Mouse (Mus musculus) midbrain, embryonic 12.5 days (tissue): ENCODE data around the gene Cox5b. TPM values are rescaled to one million over a fixed set of nuclear protein-coding genes. Genes with fewer than 3 reads are reported as not detected.

Experiments
- ATAC-seq: fragments of 200-750 bp; cut with Nextera tagmentation; 2 replicates; pipeline ENCODE4 v1.8.0; 2017; ENCODE audit warnings: low read depth, moderate TSS enrichment, moderate library complexity; ENCODE audit not compliant: low FRiP score
- H3K27ac ChIP-seq: fragments of 300-500 bp; sonication (generic); replicated peaks from 2 replicates; pipeline ENCODE4 v1.5.1; 2016; ENCODE audit warnings: mild to moderate bottlenecking
- H3K27me3 ChIP-seq: fragments of 300-500 bp; sonication (generic); 2 replicates; pipeline ENCODE4 v1.6.1; 2016; ENCODE audit warnings: mild to moderate bottlenecking
- H3K36me3 ChIP-seq: fragments of 300-500 bp; sonication (generic); 2 replicates; pipeline ENCODE4 v1.6.1; 2016
- H3K4me1 ChIP-seq: fragments of 300-500 bp; sonication (generic); 2 replicates; pipeline ENCODE4 v1.6.1; 2016
- H3K4me2 ChIP-seq: fragments of 300-500 bp; sonication (generic); replicated peaks from 2 replicates; pipeline ENCODE4 v1.6.1; 2016; ENCODE audit warnings: mild to moderate bottlenecking, moderate library complexity
- H3K4me3 ChIP-seq: fragments of 300-500 bp; sonication (generic); 2 replicates; pipeline ENCODE4 v1.5.1; 2016; ENCODE audit warnings: mild to moderate bottlenecking
- H3K9ac ChIP-seq: fragments of 300-500 bp; sonication (generic); replicated peaks from 2 replicates; pipeline ENCODE4 v1.6.1; 2016; ENCODE audit warnings: mild to moderate bottlenecking, moderate library complexity
- H3K9me3 ChIP-seq: fragments of 300-500 bp; sonication (generic); 2 replicates; pipeline ENCODE4 v1.6.1; 2016; ENCODE audit warnings: mild to moderate bottlenecking
- WGBS: fragments of 180-500 bp; shearing (Covaris S2); methylation state at CpG from one replicate; pipeline ENCODE4 v1.1.7; 2016; 5-methylcytosine and 5-hydroxymethylcytosine counted together
- polyA plus RNA-seq: library from polyadenylated mRNA; unstranded; fragments of >200 nt; fragmentation: Nextera tagmentation; extraction: Ambion mirVana; gene quantifications from 2 replicates; pipeline ENCODE4 v1.2.1, GENCODE M21; 2016

Cox5b gene
- polyA plus RNA-seq = 466 and 473 TPM in 2 replicates

DNA sequence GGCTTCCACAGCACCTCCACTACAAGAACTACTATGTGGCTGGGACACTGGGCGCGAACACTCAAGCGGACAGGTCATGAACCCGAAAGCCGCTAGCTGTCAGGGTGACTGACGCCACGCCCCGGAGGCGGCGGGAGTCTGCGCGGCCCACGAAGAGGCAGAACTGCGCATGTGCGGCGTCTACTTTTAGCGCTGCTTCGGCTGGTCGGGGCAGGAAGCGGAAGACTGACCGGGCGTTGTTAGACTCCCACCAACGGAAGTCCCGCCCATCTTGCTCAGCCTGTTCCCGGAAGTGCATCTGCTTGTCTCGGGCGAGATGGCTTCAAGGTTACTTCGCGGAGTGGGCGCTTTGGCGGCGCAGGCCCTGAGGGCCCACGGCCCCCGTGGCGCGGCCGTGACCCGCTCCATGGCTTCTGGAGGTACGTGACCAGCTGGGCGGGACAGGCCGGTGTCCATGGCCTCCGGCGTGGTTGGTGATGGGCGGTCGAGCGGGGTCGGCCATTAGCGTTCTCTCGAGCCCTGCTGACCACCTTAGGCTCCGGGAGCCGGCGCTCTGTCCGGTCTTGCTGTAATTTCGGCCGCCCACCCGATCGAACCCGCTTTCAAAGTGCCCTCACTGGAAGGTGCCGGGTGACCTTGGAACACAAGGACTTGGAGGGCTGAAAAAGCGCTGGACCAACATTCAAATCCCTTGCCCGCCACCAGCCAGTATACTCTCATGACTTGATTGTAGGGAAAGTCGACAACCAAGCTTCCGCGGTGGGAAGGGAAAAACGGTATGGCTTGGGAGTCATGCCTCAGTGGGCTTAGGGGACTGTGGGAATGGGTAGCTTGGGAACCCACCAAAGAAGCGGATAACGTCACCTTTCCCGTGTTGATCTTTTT is at the start of gene Cox5b:
Gene Cox5b, plus strand, starts transcription at position 179 of the 885 bp plus-strand sequence.
- Histone ChIP-seq H3K27ac (0 out of 2 replicates have a peak within 1 kb of the TSS, but pooled peaks have one; percentile 17), H3K9me3 (no peaks in the 10 kb centered on the region), H3K36me3 (peaks cover 24% of the 10 kb centered on the region), H3K4me2 (peak within 1 kb of the TSS; percentile 82), H3K9ac (peak within 1 kb of the TSS; percentile 78), H3K4me3 (peak within 1 kb of the TSS; percentile 69), H3K4me1 (peaks cover 14% of the 10 kb centered on the region), H3K27me3 (no peaks in the 10 kb centered on the region)
- WGBS = under 1% methylated on average over 68 of the region's 68 CpGs
- ATAC-seq = peak; percentile 96

DNA sequence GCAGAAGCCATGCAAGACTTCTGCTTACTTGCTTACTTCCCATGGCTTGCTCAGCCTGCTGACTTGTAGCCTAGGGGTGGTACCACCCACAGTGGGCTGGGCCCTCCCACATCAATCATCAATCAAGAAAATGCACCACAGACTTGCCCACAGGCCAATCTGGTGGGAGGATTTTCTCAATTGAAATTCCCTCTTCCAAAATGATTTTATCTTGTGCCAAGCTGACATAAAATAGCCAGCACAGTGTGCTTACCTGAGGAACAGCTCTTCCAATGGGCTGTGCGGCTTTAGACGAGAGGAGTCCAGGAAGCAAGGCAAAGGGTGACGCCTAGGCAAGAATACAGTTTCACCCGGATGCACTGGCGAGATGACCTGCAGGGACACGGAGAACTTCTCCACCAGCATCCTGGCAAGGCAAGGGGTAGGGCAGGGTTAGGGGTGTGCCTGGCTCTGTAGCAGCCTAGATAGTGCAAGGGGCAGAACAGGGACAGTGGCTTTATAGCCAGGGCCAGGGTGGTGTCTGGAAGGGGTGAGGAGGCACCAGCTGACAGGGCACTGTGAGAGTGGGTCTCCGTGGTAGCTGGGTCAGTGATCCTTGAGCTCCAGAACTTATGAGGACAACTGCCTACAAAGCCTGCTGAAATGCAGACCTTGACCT is 47.2 kb upstream of the Cox5b start:
- no peak overlapping the region for H3K27ac ChIP-seq
- H3K9ac ChIP-seq = no peak overlapping the region
- no peaks in the 10 kb centered on the region for H3K9me3 ChIP-seq
- no peak overlapping the region for H3K4me3 ChIP-seq
- no peaks in the 10 kb centered on the region for H3K4me1 ChIP-seq
- no peak overlapping the region for H3K4me2 ChIP-seq
- ATAC-seq = no peak
- 89% methylated on average over 7 of the region's 7 CpGs for WGBS
- no peaks in the 10 kb centered on the region for H3K27me3 ChIP-seq
- no peaks in the 10 kb centered on the region for H3K36me3 ChIP-seq

DNA sequence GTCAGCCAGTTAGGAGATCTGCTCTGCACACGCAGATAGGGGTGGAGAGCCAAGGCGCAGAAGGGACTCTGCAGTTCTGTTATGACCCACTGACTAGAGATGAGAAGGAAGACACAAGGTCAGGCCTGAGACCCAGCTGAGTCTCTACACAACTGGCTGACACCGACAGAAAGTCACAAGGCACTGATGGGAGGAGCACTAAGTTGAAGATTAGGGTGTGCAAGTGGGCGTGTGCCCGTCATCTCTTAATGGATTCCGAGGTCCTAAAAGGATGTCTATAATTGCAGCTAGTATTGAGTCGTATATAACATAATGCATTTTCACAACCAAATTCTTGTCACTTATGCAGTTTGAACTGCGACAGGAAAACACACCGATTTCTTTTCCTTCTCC is 46.6 kb upstream of the Cox5b start:
- no peak overlapping the region for H3K4me3 ChIP-seq
- no peaks in the 10 kb centered on the region for H3K36me3 ChIP-seq
- H3K4me1 ChIP-seq = no peaks in the 10 kb centered on the region
- H3K4me2 ChIP-seq = no peak overlapping the region
- ATAC-seq = no peak
- H3K27me3 ChIP-seq = no peaks in the 10 kb centered on the region
- H3K9ac ChIP-seq = no peak overlapping the region
- no peaks in the 10 kb centered on the region for H3K9me3 ChIP-seq
- H3K27ac ChIP-seq = no peak overlapping the region
- WGBS = 93% methylated on average over 9 of the region's 9 CpGs

DNA sequence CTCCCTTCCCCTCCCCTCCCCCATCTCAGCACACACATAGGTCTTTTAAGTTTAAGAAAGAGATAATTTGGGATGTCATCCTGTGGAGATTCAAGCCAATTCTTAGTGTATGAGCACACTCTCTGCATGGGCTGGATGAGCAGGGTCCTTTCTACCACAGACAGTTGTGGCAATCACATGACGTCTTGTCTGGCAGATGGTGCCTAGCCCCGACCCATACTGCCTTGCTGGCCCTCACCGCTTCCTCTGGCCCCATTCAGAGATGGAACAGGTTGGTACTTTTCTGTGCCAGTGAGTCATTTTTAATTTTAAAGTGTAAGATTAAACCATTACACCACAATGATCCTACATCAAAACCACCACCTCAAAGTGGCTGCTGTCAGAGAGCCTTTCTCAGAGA is 45.0 kb upstream of the Cox5b start:
- Histone ChIP-seq H3K9me3 (no peaks in the 10 kb centered on the region), H3K4me2 (no peak overlapping the region), H3K4me3 (no peak overlapping the region), H3K36me3 (no peaks in the 10 kb centered on the region), H3K27ac (no peak overlapping the region), H3K9ac (no peak overlapping the region), H3K4me1 (no peaks in the 10 kb centered on the region), H3K27me3 (no peaks in the 10 kb centered on the region)
- no peak for ATAC-seq
- 67% methylated on average over 3 of the region's 3 CpGs for WGBS

DNA sequence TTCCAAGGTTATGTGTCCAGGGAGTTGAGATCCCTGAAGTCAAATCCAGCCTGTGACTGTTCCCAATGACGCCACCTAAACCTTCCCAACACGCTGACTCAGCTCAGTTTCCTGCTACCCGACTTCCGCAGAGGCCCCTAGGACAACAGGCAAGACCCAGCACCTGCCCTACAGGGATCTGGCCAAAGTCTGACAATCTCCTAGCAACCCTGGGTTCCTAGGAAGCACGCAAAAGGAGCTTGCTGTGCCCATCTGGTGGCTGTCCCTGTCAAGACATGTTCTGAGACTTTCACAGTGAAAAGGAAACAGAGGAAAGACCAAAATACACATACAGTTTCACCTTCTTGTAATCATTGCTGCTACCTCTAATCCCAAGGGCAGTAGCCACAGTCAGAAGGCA is 43.6 kb upstream of the Cox5b start:
- no peak overlapping the region for H3K27ac ChIP-seq
- WGBS = 76% methylated on average over 5 of the region's 5 CpGs
- H3K9me3 ChIP-seq = no peaks in the 10 kb centered on the region
- H3K4me3 ChIP-seq = no peak overlapping the region
- no peak overlapping the region for H3K9ac ChIP-seq
- H3K36me3 ChIP-seq = no peaks in the 10 kb centered on the region
- ATAC-seq = no peak
- H3K4me1 ChIP-seq = no peaks in the 10 kb centered on the region
- no peaks in the 10 kb centered on the region for H3K27me3 ChIP-seq
- no peak overlapping the region for H3K4me2 ChIP-seq

DNA sequence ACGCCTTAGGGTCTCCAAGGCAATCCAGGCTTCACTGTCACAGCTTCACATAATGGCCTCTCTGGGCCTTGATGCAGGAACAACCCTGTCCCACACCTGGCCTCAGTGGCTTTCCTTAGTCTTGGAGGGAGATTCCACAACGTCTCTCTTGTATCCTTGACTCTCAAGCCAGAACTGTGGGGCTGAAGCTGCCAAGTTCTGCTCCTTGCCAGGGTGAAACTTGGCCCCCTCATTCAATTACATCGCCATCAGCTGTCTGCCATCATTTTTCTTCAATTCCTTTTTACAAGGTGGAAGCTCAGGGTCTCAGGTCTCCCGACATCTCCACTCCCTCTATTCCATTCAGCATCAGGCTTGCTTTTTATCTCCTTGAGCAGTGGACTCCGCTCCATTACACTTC is 36.2 kb upstream of the Cox5b start:
- no peaks in the 10 kb centered on the region for H3K4me1 ChIP-seq
- no peaks in the 10 kb centered on the region for H3K9me3 ChIP-seq
- no peak overlapping the region for H3K4me2 ChIP-seq
- H3K36me3 ChIP-seq = no peaks in the 10 kb centered on the region
- H3K27me3 ChIP-seq = no peaks in the 10 kb centered on the region
- no peak for ATAC-seq
- no peak overlapping the region for H3K9ac ChIP-seq
- 84% methylated on average over 5 of the region's 5 CpGs for WGBS
- H3K27ac ChIP-seq = no peak overlapping the region
- no peak overlapping the region for H3K4me3 ChIP-seq

DNA sequence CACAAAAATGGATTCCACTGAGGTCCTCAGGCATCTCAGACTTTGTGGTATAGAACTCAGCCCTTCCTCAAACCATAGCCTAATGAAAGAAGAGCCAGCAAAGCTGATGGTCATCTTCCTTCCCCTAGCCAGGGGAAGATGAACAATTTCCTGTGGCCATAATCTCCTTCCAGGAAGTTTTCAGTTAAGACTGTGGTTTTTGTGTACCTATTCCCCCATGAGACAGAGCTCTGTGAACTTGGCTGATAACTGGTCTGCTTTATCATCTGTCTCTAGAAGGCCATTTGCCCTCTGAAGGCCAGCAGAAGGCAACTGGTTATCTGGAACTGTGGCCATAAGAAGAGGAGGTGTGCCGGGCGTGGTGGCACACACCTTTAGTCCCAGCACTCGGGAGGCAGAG is 35.0 kb upstream of the Cox5b start:
- Histone ChIP-seq H3K4me3 (no peak overlapping the region), H3K36me3 (no peaks in the 10 kb centered on the region), H3K4me1 (no peaks in the 10 kb centered on the region), H3K9me3 (no peaks in the 10 kb centered on the region), H3K4me2 (no peak overlapping the region), H3K27ac (no peak overlapping the region), H3K27me3 (no peaks in the 10 kb centered on the region), H3K9ac (no peak overlapping the region)
- ATAC-seq = no peak
- WGBS = 92% methylated on average over 3 of the region's 3 CpGs

DNA sequence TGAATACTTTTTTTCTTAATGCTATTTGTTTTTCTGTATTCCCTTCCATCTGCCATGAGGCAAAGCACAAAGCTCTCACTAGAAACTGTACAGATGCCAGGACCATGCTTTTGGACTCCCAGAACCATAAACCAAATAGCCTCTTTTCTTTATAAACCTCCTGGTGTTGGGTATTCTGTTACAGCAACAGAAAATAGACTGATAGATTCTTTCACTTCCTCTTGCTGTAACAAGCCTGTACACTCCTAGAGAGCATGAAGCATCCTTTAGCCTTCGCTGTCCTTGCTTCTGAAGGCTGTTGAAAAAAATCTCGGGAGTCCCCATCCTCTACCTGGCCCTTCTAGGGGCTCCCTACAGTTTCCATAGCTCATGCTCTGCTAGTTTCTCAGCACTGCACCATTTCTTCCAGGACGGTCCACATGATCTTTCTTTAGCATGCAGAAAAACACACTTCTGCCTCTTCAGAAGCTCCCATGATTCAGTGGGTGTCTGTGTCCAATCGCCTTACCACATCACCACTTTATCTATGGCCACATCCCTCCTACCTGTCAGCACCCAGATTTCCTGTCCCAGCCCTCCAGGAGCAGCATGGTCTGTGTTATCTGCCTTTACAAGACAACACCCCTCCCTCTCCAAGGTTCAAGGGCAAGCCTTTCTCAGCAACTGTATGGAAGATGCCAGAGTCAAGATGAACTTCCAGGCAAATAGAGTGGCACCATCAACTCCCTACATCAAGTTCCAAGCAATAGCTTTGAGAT is 33.4 kb upstream of the Cox5b start:
- no peak overlapping the region for H3K27ac ChIP-seq
- H3K27me3 ChIP-seq = no peaks in the 10 kb centered on the region
- ATAC-seq = no peak
- H3K36me3 ChIP-seq = no peaks in the 10 kb centered on the region
- 85% methylated on average over 4 of the region's 4 CpGs for WGBS
- H3K9me3 ChIP-seq = no peaks in the 10 kb centered on the region
- H3K4me3 ChIP-seq = no peak overlapping the region
- H3K4me1 ChIP-seq = no peaks in the 10 kb centered on the region
- no peak overlapping the region for H3K9ac ChIP-seq
- no peak overlapping the region for H3K4me2 ChIP-seq

DNA sequence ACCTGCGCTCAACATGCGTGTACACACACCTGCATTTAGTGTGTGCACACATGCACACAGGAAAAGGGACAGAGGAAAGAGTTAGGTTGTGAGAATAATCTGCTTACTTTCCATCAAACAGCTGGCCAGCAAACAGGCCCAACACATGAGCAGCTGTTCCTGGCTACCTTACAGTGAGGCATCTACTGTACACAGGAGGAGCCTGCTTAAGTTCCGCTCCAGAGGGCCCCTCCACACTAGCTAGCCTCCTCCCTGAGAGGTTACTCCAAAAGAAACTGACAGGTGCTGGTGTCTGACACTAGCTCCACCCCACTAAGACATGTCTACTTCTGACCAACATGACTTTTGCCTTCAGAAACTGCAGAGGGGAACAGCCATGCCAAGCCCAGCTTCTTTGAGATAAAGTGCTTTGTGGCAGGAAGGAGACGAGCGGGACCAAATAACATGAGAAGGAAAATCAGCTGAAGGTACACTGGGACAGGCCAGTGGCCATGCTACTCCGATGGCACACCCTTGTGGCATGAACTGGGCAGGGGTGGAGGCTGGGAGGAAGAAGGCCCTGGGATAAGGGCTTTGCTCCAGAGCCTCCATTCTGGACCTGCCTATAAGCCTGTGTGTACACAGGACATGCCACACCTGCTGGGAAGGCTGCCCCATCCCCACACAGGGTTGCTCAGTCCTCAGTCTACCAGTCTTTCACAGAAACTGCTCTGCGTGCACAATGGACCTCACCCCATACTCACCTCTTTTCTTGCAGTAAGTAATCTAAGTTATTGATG is 32.4 kb upstream of the Cox5b start:
- no peak overlapping the region for H3K9ac ChIP-seq
- ATAC-seq = no peak
- no peak overlapping the region for H3K4me2 ChIP-seq
- no peaks in the 10 kb centered on the region for H3K9me3 ChIP-seq
- H3K4me3 ChIP-seq = no peak overlapping the region
- WGBS = 80% methylated on average over 7 of the region's 7 CpGs
- H3K27ac ChIP-seq = no peak overlapping the region
- no peaks in the 10 kb centered on the region for H3K36me3 ChIP-seq
- H3K4me1 ChIP-seq = no peaks in the 10 kb centered on the region
- H3K27me3 ChIP-seq = no peaks in the 10 kb centered on the region

DNA sequence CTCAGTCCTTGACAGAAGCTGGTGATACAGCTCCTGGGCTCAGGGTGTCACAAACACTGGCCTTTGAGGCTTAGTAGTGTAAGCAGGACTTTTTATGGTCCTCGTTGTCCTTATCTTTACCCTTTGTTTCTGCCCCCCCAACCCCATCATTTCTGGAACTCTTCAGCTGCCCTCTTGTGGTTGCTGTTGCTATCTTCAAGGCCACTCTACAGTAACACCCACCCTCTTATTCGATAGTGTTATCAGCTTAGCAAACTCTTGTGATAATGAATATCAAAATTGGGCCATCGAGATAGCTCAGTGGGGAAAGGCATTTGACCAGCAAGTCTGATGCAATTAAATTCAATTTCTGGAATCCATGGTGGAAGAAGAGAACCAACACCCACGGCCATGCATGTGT is 26.8 kb upstream of the Cox5b start:
- 77% methylated on average over 4 of the region's 4 CpGs for WGBS
- Histone ChIP-seq H3K27ac (no peak overlapping the region), H3K4me2 (no peak overlapping the region), H3K36me3 (no peaks in the 10 kb centered on the region), H3K9ac (no peak overlapping the region), H3K4me3 (no peak overlapping the region), H3K27me3 (no peaks in the 10 kb centered on the region), H3K9me3 (no peaks in the 10 kb centered on the region), H3K4me1 (no peaks in the 10 kb centered on the region)
- no peak for ATAC-seq

DNA sequence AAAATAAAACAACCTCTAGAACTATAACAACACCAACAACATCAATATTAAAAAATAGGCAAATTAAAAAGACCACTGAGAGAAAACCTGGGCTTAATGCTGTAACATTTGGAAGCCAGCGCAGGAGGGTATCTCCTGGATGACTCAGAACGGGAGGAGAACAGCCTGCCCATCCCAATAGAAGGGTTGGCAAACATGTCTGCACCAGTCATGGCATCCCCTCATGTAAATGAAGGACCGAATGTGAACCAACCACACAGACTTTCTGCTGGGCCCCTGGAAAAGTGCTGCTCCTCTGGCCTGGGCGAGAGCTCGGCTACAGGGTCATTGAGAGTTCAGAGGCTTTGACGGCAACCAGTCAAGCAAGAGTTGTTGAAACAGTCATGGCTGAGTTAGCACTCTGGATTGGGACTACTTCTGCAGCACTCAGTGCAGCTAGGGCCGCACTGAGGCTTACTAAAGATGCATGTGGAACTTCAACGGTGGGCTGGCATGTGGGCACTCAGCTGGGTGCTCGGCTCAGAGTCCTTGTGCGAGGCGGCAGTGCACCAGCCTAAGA is 26.0 kb upstream of the Cox5b start:
- Histone ChIP-seq H3K9ac (no peak overlapping the region), H3K4me2 (no peak overlapping the region), H3K9me3 (no peaks in the 10 kb centered on the region), H3K27me3 (no peaks in the 10 kb centered on the region), H3K4me3 (no peak overlapping the region), H3K36me3 (no peaks in the 10 kb centered on the region), H3K4me1 (no peaks in the 10 kb centered on the region), H3K27ac (no peak overlapping the region)
- WGBS = 64% methylated on average over 11 of the region's 11 CpGs
- no peak for ATAC-seq
